21 mouse cellular contexts compared by ENCODE assay signal in genomic region chr10:96653030-96653429, GRCm38 (mm10). TPM values are rescaled to one million over a fixed set of nuclear protein-coding genes. Genes with fewer than 3 reads are reported as not detected.
DNase-seq lines count a peak whose midpoint lies in the region; ATAC-seq and TF ChIP-seq lines count a peak whose summit lies in the region.
"Had no signal": no experiment of that assay in that cellular context is flagged by ENCODE, and none has a peak within 500 bp of the region (broad histone marks: within the 10 kb centered on the region; RNA-seq: fewer than 3 reads in every experiment).

No protein-coding gene starts in this region.

- no peak overlapping the region for H3K27ac ChIP-seq in midbrain, embryonic 13.5 days
- no peak overlapping the region for H3K27ac ChIP-seq in midbrain, embryonic 10.5 days (replicated peaks)
- no peak overlapping the region for H3K27ac ChIP-seq in kidney, postnatal 0 days
- H3K27ac ChIP-seq in liver, embryonic 13.5 days = no peak overlapping the region
- H3K27ac ChIP-seq in limb, embryonic 10.5 days = no peak overlapping the region
- H3K27ac ChIP-seq: embryonic facial prominence, embryonic 12.5 days; heart, adult 2 months; hindbrain, embryonic 12.5 days; limb, embryonic 12.5 days had no signal

- H3K4me1 ChIP-seq in midbrain, embryonic 13.5 days (replicated peaks) = peaks cover 5% of the 10 kb centered on the region
- H3K4me1 ChIP-seq in midbrain, embryonic 10.5 days = peaks cover 16% of the 10 kb centered on the region
- no peaks in the 10 kb centered on the region for H3K4me1 ChIP-seq in kidney, postnatal 0 days (replicated peaks; ENCODE audit: insufficient read depth, low read length)
- no peaks in the 10 kb centered on the region; the same call in 1 of the 2 replicates for H3K4me1 ChIP-seq in liver, embryonic 13.5 days (replicated peaks)
- H3K4me1 ChIP-seq in limb, embryonic 10.5 days = no peaks in the 10 kb centered on the region
- H3K4me1 ChIP-seq: embryonic facial prominence, embryonic 12.5 days; limb, embryonic 12.5 days had no signal

- DNase-seq in midbrain, embryonic 10.5 days (ENCODE audit: low spot score) = no peak
- DNase-seq in kidney, postnatal 0 days (ENCODE audit: low spot score) = no peak
- DNase-seq in liver, embryonic 13.5 days = no peak
- no peak for DNase-seq in limb, embryonic 10.5 days (ENCODE audit: low spot score)
- DNase-seq in spleen, postnatal 14 days (ENCODE audit: low spot score in 2 of 2) = no peak
- no peak for DNase-seq in layer of hippocampus, adult 9-11 months
- DNase-seq: adrenal gland, adult 8-10 months; cerebellum, postnatal 14 days; gastrocnemius, postnatal 36 days; heart, adult 2 months; lung, adult 2 months; lung, postnatal 14 days; midbrain, embryonic 14.5 days; right cerebral cortex, postnatal 14 days; spleen, adult 18-20 months; thymus, postnatal 25 days had no signal

- WGBS in midbrain, embryonic 13.5 days = 93% methylated on average over 5 of the region's 5 CpGs
- WGBS in midbrain, embryonic 10.5 days = 89% methylated on average over 5 of the region's 5 CpGs
- 76% methylated on average over 5 of the region's 5 CpGs for WGBS in kidney, postnatal 0 days
- 58% methylated on average over 5 of the region's 5 CpGs for WGBS in liver, embryonic 13.5 days (ENCODE audit: insufficient replicate concordance)
- 79% methylated on average over 5 of the region's 5 CpGs for WGBS in limb, embryonic 10.5 days

- no peak overlapping the region for H3K4me3 ChIP-seq in midbrain, embryonic 13.5 days (replicated peaks)
- no peak overlapping the region for H3K4me3 ChIP-seq in midbrain, embryonic 10.5 days
- H3K4me3 ChIP-seq in kidney, postnatal 0 days (replicated peaks; ENCODE audit: low read depth, low read length) = no peak overlapping the region
- no peak overlapping the region for H3K4me3 ChIP-seq in liver, embryonic 13.5 days (replicated peaks)
- no peak overlapping the region for H3K4me3 ChIP-seq in limb, embryonic 10.5 days
- H3K4me3 ChIP-seq: embryonic facial prominence, embryonic 12.5 days; heart, adult 2 months; hindbrain, embryonic 12.5 days; limb, embryonic 12.5 days had no signal

- no peak for TF ChIP-seq CTCF in kidney, postnatal 0 days (IDR thresholded peaks at IDR 0.05; ENCODE audit: low read depth)

- no peak overlapping the region for H3K4me2 ChIP-seq in midbrain, embryonic 13.5 days (replicated peaks)
- H3K4me2 ChIP-seq in kidney, postnatal 0 days (ENCODE audit: low read length) = no peak overlapping the region
- no peak overlapping the region for H3K4me2 ChIP-seq in liver, embryonic 13.5 days
- H3K4me2 ChIP-seq: embryonic facial prominence, embryonic 12.5 days; hindbrain, embryonic 12.5 days; limb, embryonic 12.5 days had no signal

- H3K27me3 ChIP-seq in midbrain, embryonic 13.5 days = no peaks in the 10 kb centered on the region
- no peaks in the 10 kb centered on the region for H3K27me3 ChIP-seq in midbrain, embryonic 10.5 days (ENCODE audit: low read depth, poor library complexity, severe bottlenecking)
- H3K27me3 ChIP-seq in kidney, postnatal 0 days (ENCODE audit: insufficient read depth, low read length) = no peaks in the 10 kb centered on the region
- no peaks in the 10 kb centered on the region for H3K27me3 ChIP-seq in liver, embryonic 13.5 days
- no peaks in the 10 kb centered on the region for H3K27me3 ChIP-seq in limb, embryonic 10.5 days (ENCODE audit: low read depth, poor library complexity, severe bottlenecking)
- H3K27me3 ChIP-seq: embryonic facial prominence, embryonic 12.5 days; hindbrain, embryonic 12.5 days; limb, embryonic 12.5 days had no signal

- no peaks in the 10 kb centered on the region for H3K9me3 ChIP-seq in midbrain, embryonic 13.5 days
- H3K9me3 ChIP-seq in midbrain, embryonic 10.5 days (replicated peaks) = no peaks in the 10 kb centered on the region
- H3K9me3 ChIP-seq in kidney, postnatal 0 days (replicated peaks; ENCODE audit: low read length) = no peaks in the 10 kb centered on the region
- no peaks in the 10 kb centered on the region for H3K9me3 ChIP-seq in liver, embryonic 13.5 days (replicated peaks)
- no peaks in the 10 kb centered on the region for H3K9me3 ChIP-seq in limb, embryonic 10.5 days (replicated peaks)
- H3K9me3 ChIP-seq: embryonic facial prominence, embryonic 12.5 days; hindbrain, embryonic 12.5 days; limb, embryonic 12.5 days had no signal

- 0 out of 2 replicates have a peak, but pooled peaks have one; percentile 30 for ATAC-seq in midbrain, embryonic 13.5 days
- 0 out of 2 replicates have a peak, but pooled peaks have one; percentile 17 for ATAC-seq in kidney, postnatal 0 days (replicated peaks; ENCODE audit: low FRiP score, low read depth)
- peak; percentile 53 for ATAC-seq in liver, embryonic 13.5 days (ENCODE audit: low read depth)
- ATAC-seq: activated CD4-positive, CD25-positive, alpha-beta regulatory T cell, adult 4 months had no signal

- H3K36me3 ChIP-seq in midbrain, embryonic 13.5 days = no peaks in the 10 kb centered on the region
- H3K36me3 ChIP-seq in midbrain, embryonic 10.5 days = no peaks in the 10 kb centered on the region
- H3K36me3 ChIP-seq in kidney, postnatal 0 days (ENCODE audit: insufficient read depth, low read length) = no peaks in the 10 kb centered on the region
- H3K36me3 ChIP-seq in liver, embryonic 13.5 days = no peaks in the 10 kb centered on the region
- no peaks in the 10 kb centered on the region for H3K36me3 ChIP-seq in limb, embryonic 10.5 days
- H3K36me3 ChIP-seq: embryonic facial prominence, embryonic 12.5 days; hindbrain, embryonic 12.5 days; limb, embryonic 12.5 days had no signal

- no peak overlapping the region for H3K9ac ChIP-seq in midbrain, embryonic 13.5 days (replicated peaks)
- H3K9ac ChIP-seq in kidney, postnatal 0 days (ENCODE audit: low read depth, low read length) = no peak overlapping the region
- H3K9ac ChIP-seq in liver, embryonic 13.5 days = no peak overlapping the region
- H3K9ac ChIP-seq: embryonic facial prominence, embryonic 12.5 days; hindbrain, embryonic 12.5 days; limb, embryonic 12.5 days had no signal

RNA-seq across cellular contexts. Expression of gene Btg1, which starts 36.2 kb away (rescaled TPM):
- polyA plus RNA-seq in midbrain, embryonic 13.5 days (2015; fragmentation: Nextera tagmentation; extraction: Ambion mirVana) = 52.9 and 58.2 TPM in 2 replicates
- polyA plus RNA-seq in midbrain, embryonic 10.5 days (2016; fragmentation: Nextera tagmentation; extraction: Ambion mirVana) = 30.5 and 38.9 TPM in 2 replicates
- 54.7 and 59.5 TPM in 2 replicates for polyA plus RNA-seq in kidney, postnatal 0 days (2015; fragmentation: Nextera tagmentation; extraction: Ambion mirVana)
- 6.2 TPM in 2 replicates for polyA plus RNA-seq in liver, embryonic 13.5 days (2015; fragmentation: Nextera tagmentation; extraction: Ambion mirVana)
- 19.3 and 34.6 TPM in 2 replicates for polyA plus RNA-seq in limb, embryonic 10.5 days (2016; fragmentation: Nextera tagmentation; extraction: Ambion mirVana)
